Mouse (Mus musculus): Measurements from ENCODE around the gene Rfc4.

GRCm38 (mm10) chr16:23158292-23158691 is 30.8 kb upstream of the Rfc4 start:
- TF ChIP-seq MAFK (IDR thresholded peaks at IDR 0.05; ENCODE audit: insufficient read depth, low read depth, low read length) (no peak), ZNF384 (IDR thresholded peaks at IDR 0.05; ENCODE audit: low read depth, low read length) (no peak), ZC3H11A (IDR thresholded peaks at IDR 0.05; ENCODE audit: borderline replicate concordance, low read depth, low read length) (no peak), CHD2 (IDR thresholded peaks at IDR 0.05; ENCODE audit: low read depth, low read length) (no peak), HCFC1 (IDR thresholded peaks at IDR 0.05; ENCODE audit: borderline replicate concordance, insufficient read depth, low read length) (no peak)
